Mouse (Mus musculus) regulatory T cell (primary cell): ENCODE measurements around the gene Gm34653.
"Not testable (repeated sequence)": the region's sequence is repeated elsewhere in the genome, so short reads cannot be mapped to it uniquely, and the experiment has no call there.

ENCODE experiments used
- in situ Hi-C: fragments of 300-600 bp; cut with MboI, MseI; formaldehyde crosslinking; loops from one replicate; pipeline ENCODE4 v1.15.1; 2025; ENCODE audit warnings: high pct_unique_total_duplicates

The Gm34653 gene

GRCm38 (mm10) chr2:34815893-34816292 is 16.9 kb upstream of the Gm34653 start:
- in situ Hi-C loops = not testable (repeated sequence)

GRCm38 (mm10) chr2:34818492-34818891 is 14.3 kb upstream of the Gm34653 start:
- in situ Hi-C loops = no loop called here

- in situ Hi-C loops = no loop called here
Measured at GRCm38 (mm10) chr2:34825827-34826459, 6.9 kb upstream of the Gm34653 start, which contains the start of gene Fbxw2. Gene Fbxw2 (minus strand): TSS chr2:34826311.

GRCm38 (mm10) chr2:34826460-34827231 is 6.2 kb upstream of the Gm34653 start:
- in situ Hi-C loops = no loop called here

- in situ Hi-C loops = no loop called here
Measured at GRCm38 (mm10) chr2:34827591-34827990, 5.2 kb upstream of the Gm34653 start.

GRCm38 (mm10) chr2:34828026-34828425 is 4.8 kb upstream of the Gm34653 start:
- in situ Hi-C loops = no loop called here

GRCm38 (mm10) chr2:34830066-34830465 is 2.7 kb upstream of the Gm34653 start:
- in situ Hi-C loops = not testable (repeated sequence)

GRCm38 (mm10) chr2:34833624-34834023 is 817 bp downstream of the Gm34653 start:
- in situ Hi-C loops = no loop called here

GRCm38 (mm10) chr2:34835669-34836068 is 2.9 kb downstream of the Gm34653 start:
- in situ Hi-C loops = no loop called here

GRCm38 (mm10) chr2:34840143-34840542 is 7.3 kb downstream of the Gm34653 start:
- in situ Hi-C loops = loop anchor here (5.0 to 10.0 kb wide), 2 partner anchors 42 to 1045 kb away; no protein-coding TSS in a partner anchor

- in situ Hi-C loops = loop anchor here (5.0 to 10.0 kb wide), 2 partner anchors 41 to 1043 kb away; no protein-coding TSS in a partner anchor
Measured at GRCm38 (mm10) chr2:34841706-34842105, 8.9 kb downstream of the Gm34653 start.

GRCm38 (mm10) chr2:34843211-34843939 is 10.6 kb downstream of the Gm34653 start:
- in situ Hi-C loops = loop anchor here (5.0 to 10.0 kb wide), 2 partner anchors 39 to 1041 kb away; no protein-coding TSS in a partner anchor

GRCm38 (mm10) chr2:34847702-34848101 is 14.9 kb downstream of the Gm34653 start:
- in situ Hi-C loops = loop anchor here (10.0 kb wide), 1 partner anchor 1037 kb away; no protein-coding TSS in a partner anchor

GRCm38 (mm10) chr2:34855265-34855664 is 22.5 kb downstream of the Gm34653 start:
- in situ Hi-C loops = no loop called here

- in situ Hi-C loops = no loop called here
Measured at GRCm38 (mm10) chr2:34857728-34858127, 24.9 kb downstream of the Gm34653 start.

- in situ Hi-C loops = no loop called here
Measured at GRCm38 (mm10) chr2:34869680-34870079, 36.9 kb downstream of the Gm34653 start.

GRCm38 (mm10) chr2:34870520-34871474 is 38.0 kb downstream of the Gm34653 start:
- in situ Hi-C loops = no loop called here

- in situ Hi-C loops = no loop called here
Measured at GRCm38 (mm10) chr2:34874271-34874670, 41.5 kb downstream of the Gm34653 start, which contains the start of gene Cutal. Gene Cutal (plus strand): TSS chr2:34874396.

- in situ Hi-C loops = no loop called here
Measured at GRCm38 (mm10) chr2:34874816-34875345, 42.1 kb downstream of the Gm34653 start, which contains the start of gene Psmd5. Gene Psmd5 (minus strand): TSS chr2:34874968.

GRCm38 (mm10) chr2:34880054-34880453 is 47.2 kb downstream of the Gm34653 start:
- in situ Hi-C loops = loop anchor here (5.0 kb wide), 1 partner anchor 38 kb away; no protein-coding TSS in a partner anchor
